Mouse (Mus musculus): ENCODE measurements around the gene Otp.

The Otp gene

DNA sequence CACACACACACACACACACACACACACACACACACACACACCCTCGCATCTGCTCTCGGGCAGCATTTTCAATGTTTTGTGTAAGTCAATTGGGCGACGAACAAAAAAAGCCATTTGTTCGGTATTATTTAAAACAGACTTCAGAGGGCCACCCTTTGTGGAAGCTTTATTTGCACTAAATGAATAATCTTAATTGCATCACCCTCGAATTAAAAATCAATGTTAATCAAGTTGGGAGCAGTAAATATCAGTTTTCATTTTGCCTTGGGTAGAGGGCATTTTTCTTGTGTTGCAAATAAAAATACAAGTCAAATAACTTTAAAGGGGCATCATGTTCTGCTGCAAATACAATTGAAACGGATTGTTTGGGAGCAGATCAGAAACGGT is 1.4 kb upstream of the Otp start:
- DNase-seq (ENCODE audit: low spot score): no peak

DNA sequence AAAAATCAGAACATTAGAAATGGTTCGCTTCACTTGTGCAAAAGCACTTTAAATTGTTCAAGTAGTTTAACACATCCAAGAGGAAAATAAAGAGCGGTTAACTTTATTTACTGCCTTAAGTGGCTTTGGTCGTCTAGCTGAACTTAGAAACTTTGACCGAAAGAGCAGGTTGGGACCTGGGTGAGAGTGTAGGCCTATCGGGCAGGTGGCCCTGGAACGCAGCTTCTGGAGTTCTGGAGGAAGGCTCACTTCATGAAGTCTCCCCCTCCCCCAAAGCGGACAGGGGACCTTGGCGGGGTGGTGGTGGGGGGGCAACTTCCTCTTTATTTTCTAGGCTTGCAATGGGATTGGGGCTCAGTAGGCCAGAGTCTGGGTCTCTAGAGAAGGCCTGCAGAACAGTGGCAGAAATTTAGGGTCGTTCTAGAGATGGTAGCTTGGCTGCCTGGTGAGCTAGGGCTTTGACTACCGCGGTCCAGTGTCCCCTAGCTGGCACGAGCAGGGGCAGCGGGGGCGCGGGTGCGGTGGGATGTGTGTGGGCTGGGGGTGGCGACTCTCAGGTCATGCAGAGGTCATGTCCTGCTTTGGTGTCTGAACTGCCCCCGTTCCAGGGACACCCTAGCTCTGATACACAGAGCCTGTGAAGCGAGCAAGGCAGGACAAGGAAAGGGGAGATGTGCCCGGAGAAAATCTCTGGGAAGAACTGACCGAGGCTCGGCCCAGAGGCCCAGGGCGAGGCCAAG is 576 bp upstream of the Otp start:
- no peak for DNase-seq (ENCODE audit: low spot score)

DNA sequence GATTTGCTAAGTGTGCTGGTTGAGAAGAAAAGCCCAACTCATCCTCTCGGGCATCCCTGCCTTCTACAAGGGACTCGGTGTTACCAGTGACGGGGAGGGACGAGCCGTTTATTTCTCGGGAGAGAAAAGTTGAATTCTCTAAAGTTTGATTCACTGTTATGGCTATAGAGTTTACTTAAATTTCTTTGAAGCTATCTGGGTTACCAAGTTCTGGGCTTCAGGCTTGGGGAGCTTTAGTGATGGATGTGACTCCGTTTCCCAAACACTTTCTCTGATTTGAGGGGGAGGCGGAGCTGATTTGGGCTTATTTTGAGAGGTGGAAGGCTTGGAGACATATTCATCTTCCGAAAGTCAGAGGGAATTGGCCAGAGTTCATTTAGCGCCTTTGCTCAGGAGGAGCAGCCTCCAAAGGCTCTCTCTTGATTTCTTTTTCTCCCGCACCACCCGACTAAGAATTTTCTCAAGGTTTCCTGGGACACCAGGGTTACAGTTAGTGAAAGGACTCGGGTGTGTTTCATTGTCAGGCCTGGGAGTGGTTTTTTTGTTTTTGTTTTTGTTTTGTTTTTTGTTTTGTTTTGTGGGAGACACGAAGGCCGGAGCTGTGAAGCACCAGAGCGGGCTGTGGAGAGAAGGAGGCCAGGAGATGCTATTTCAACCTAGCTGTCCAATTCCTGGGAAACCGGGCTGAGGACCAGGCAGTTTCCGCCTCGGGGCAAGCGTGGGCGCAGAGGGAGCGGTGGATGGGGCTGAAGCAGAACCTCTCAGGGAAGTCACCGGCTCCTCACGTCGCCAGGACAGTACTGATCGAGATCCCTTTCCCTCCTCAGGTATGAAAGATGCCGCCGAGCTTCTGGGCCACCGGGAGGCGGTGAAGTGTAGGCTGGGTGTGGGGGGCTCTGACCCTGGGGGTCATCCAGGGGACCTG is 1.1 kb downstream of the Otp start:
- no peak for DNase-seq (ENCODE audit: low spot score)

DNA sequence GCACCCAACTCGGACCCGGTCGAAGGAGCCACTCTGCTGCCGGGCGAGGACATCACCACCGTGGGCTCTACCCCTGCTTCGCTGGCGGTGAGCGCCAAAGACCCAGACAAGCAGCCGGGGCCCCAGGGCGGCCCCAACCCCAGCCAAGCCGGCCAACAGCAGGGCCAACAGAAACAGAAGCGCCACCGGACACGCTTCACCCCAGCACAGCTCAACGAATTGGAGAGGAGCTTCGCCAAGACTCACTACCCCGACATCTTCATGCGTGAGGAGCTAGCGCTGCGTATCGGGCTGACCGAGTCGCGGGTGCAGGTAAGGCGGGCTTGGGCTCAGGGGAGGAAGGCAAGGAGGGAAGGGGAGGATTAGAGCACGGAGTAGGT is 1.8 kb downstream of the Otp start:
- no peak for DNase-seq (ENCODE audit: low spot score)

DNA sequence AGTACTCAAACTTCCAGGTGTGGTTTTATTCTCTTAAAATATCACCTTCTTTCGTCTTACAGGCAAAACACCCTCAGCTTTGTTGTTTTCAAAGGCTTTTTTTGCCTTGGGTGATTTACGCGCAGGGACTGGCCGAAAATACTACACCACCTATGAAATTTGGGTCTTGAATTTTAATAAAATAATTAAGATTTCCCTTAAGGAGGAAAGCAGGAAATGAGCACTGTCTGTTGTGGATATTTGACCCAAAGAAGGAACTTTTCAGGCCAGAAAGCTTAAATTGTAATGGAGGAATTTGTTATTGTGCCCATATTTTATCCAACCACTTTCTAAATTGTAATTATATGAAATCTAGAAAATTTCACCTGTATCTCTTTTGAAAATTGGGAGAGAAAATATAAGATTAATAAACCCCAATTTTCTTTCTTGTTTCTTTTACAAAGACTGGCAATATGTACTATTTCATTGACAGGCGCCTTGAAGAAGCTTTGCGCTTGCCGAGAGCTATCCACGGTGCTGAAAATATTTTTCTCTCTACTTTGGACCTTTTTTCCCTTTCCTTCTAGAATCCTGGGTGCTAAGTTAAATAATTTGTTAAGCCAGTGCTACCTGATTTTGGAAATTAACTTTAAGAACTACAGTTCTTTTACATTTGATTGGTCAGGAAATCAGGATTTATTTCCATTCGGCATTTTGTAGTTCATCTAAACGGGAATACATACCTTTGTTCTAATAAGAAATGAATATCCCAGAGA is 2.8 kb downstream of the Otp start:
- DNase-seq (ENCODE audit: low spot score): no peak

DNA sequence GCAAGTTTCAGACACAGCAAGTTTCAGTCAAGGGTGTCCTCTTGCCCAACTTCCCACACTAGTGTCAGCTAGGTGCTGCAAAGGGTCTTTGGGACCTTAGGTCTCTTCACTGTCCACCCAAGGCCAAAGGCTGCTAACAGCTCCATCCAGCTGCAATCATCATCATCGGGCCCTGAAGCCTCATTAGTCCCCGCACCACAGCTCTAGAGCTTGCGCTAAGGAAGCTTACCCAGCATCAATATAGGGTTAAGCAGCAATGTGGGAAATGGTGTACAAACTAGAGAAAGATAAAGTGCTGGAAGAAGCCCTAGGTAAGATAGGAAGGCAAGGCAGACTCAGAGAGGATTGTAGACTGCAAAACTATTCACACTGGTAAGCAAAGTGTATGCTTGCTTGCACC is 5.8 kb downstream of the Otp start:
- no peak for DNase-seq (ENCODE audit: low spot score)

DNA sequence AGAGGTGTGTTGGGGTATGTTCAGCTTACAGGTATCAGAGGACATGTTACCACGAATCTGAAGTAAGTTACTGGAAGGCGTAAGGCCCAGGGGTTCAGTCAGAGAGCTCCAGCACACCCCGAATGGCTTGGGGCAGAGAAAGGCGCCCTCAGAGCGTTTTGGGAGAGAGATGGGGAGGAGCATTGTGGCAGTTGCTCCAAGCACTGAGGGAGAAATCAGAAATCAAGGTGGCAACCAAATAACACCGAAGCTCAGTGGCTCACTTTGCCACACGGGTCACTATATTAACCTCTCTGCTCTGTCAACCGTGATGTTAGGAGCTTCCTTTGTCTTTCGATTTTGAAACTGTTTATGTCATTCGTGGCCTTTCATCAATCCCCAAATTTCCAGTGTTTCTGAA is 6.8 kb downstream of the Otp start:
- DNase-seq (ENCODE audit: low spot score): no peak

DNA sequence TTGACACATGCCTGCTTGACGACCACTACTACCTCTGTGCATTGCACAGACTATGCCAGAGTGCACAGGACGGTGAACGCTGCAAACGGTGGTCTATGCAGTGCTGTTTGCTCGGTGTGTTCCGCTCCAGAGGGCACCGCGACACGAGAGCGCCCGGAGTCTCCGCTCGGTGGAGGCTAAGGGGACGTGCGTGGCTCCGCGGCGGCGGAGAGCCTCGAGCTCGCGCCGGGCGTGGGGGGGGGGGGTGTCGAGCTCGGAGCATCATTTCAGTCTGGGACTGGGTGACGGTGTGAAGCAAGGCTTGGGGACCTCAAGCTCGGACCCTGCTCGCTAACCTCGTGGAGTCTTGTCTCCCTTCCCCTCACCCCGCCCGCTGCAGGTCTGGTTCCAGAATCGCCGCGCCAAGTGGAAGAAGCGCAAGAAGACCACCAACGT is 7.3 kb downstream of the Otp start:
- DNase-seq (ENCODE audit: low spot score): no peak

DNA sequence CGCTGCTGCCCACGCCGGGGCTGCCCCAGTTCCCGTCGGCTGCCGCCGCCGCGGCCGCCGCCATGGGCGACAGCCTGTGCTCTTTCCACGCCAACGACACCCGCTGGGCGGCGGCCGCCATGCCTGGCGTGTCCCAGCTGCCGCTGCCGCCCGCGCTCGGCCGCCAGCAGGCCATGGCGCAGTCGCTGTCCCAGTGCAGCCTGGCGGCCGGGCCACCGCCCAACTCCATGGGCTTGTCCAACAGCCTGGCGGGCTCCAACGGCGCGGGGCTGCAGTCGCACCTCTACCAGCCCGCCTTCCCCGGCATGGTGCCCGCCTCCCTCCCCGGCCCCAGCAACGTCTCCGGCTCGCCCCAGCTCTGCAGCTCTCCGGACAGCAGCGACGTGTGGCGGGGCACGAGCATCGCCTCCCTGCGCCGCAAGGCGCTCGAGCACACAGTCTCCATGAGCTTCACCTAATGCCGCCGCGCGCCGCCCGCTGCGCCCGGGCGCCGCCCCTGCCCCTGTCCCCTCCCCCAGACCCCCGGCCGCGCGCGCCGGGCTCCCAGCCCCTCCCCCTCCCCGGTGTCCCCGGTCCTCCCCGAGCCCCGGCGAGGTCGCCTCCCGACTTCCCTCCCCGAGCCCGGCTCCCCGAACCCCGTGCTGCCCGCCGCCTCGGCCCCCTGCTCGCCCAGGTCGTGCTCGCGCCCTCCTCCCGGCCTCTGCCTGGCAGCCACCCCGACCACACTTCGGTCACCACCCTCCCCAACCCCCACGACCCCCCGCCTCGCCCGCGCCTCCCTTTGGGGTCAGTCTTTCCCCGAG is 8.0 kb downstream of the Otp start:
- DNase-seq (ENCODE audit: low spot score): no peak

DNA sequence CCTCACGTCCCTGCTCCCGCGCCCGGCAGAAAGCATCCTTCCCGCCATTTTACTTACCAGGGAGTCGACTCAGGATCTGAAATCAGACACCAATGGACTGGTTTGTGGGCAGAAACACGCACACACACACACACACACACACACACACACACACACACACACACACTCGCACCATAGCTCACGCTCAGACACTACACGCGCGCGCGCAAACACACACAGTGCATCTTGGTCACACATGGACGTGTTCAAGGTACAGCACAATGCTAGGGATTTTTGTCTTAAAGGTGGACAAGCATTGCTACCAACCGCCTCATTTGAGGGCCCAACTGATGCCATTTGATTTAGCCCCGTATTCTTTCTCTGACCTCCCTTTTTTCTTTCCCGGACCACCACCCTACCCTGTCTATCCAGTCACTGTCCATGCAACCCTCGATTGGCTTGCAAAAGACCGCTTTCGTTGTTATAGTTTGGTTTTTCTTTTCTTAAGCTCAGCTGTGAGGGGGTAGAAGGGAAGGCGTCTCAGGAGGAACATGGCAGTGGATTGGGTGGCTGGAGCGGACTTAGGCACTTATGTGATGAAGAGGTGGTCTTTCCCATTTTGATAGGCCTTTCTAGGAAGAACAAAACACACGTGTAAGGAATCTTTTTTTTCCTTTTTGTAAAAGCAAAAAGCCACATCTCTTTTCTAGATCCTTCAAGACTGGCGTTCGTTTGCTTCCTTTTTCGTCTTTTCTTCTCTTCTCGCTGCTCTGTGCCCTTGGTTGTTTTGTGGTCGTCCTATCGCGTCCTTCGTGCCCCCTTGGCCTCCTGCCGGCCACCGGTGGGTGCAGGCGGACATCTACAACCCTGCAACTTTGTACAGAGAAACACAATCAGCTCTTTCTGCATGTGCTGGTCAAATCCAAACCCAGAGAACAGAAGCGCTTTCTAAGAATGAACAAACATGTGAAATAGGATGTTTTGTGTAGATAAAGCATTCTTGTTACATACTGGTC is 8.9 kb downstream of the Otp start:
- no peak for DNase-seq (ENCODE audit: low spot score)

DNA sequence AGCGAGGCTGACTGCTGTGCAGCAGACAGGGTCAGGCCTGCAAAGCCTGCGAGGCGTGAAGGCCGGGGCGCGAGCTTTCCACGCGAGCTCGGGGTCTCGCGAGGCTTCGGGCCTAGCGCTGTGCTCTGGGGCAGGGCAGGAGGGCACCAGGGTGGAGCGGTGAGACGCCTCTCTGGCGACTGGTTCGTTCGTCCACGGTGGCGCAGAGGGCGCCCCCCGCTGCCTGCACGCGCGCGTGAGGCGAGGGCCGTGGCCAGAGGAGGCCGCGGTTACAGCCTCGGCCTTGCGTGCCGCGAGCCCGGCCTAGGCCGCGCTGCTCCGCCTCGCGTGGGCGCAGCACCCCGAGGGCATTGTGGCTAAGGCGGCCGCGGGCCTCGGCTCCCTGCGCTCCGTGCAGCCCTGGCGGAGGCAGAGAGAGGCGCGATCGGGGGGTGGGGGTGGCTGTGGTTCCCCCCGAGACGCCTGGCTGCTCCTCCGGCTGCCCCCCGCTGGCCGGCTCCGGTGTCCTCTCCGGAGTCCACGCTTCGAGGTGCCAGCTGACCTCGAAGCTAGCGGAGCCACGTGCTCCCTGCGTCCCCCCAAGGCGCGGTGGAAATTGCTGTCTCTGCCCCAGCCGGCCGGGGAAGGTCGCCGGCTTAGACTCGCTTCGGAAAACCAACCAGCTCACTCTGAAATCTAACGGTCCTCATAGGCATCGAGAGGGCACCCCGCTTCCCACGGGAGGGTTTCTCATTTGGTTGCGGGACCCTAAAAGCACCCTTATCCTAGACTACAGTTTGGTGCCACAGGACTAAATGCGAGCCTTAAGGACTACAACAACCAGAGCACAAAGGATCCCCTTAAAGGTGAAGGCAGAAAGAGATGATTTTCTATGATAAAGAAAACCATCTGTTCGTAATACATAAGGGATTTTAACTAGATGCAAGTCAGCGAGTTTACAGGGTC is 10.2 kb downstream of the Otp start:
- no peak for DNase-seq (ENCODE audit: low spot score)

DNA sequence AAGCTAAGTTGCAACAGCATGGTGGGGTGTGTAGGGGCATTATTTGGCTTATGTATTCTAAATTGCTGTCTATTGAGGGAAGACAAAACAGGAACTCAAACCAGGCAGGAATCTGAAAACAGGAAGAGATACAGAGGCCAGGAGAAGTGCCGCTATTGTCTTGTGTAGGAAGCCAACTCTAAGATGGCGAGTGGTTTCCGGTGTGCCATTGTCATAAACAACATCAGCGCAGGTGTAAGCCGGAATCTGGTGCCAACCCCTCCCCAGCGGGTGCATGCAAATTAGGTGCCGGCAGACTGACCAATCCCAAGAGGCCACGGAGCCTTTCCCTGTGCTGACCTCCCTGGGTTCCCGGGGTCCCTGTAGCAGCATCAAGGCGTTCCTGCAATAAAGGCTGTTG is 32.4 kb downstream of the Otp start:
- DNase-seq (ENCODE audit: low spot score): no peak

DNA sequence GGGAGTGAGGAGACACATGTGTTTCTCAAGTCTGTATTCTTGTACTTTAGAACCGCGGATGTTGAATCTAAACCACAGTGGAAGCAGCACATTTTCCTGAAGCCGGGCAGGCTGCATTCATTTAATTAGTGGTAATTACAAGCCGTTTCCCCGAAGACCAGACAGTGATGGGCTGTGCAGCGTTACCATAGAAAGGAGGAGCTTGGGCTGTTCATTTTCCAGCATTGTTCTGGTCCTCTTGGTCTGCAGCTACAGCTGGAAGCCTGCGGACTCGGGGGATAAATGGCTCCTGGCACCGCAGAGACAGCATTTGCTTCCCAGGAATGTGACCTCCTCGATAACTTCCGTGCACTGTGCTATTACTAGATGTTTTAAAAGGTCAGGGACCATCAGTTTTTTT is 37.6 kb downstream of the Otp start:
- DNase-seq (ENCODE audit: low spot score): no peak

DNA sequence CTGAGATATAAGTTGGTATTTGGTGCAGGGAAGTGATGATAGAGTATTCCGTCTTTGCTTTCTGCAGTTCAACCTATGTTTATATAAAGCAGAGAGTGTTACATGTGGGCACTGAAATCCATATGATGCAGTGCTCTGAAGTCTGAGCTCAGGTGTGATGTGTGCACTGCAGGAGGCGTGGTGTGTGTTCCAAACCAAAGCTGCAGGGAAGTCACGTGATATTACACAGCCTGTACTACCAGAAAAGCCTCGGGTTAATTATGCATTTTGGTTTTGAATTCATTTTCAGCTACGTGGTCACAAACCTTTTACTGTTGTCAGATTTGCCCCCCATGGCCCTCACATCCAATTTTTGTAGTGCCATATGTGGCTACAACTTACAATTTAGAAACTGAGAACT is 40.3 kb downstream of the Otp start:
- no peak for DNase-seq (ENCODE audit: low spot score)

DNA sequence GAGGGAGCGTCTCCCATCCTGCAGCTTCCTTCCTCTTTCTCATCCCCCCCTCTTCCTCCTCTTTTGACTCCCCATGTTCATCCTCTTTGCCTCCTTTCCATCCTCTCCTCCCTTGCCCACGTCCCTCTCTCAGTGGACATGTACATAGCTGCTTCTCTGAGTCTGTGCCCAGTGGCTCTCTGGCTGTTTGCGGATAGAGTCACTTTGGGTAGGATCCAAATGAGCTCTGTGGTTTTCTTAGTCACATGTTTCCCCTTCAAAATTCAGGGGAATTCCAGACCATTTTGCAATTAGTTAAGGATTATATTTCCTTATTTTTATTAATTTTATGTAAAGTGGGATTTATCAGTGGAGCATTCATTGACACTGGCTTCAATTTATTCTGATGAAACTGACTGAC is 52.7 kb downstream of the Otp start:
- DNase-seq (ENCODE audit: low spot score): no peak

Measured in ovary, postnatal 14 days (tissue).